Mouse (Mus musculus): Measurements from ENCODE around the gene Filip1.

Filip1 gene

GRCm38 (mm10) chr9:79983244-79983643 lies 29.4 kb downstream of the Filip1 start:
- no peak for DNase-seq (ENCODE audit: low read depth, low spot score)

- DNase-seq (ENCODE audit: low read depth, low spot score), result no peak
These were observed 33.4 kb downstream of the Filip1 start for GRCm38 (mm10) chr9:79979274-79979673.

- DNase-seq (ENCODE audit: low read depth, low spot score), result no peak
These were observed 34.2 kb downstream of the Filip1 start for GRCm38 (mm10) chr9:79978228-79979024.

GRCm38 (mm10) chr9:79977549-79977971 lies 35.1 kb downstream of the Filip1 start:
- no peak for DNase-seq (ENCODE audit: low read depth, low spot score)

- no peak for DNase-seq (ENCODE audit: low read depth, low spot score)
These were observed 35.9 kb downstream of the Filip1 start for GRCm38 (mm10) chr9:79976789-79977188.

- no peak for DNase-seq (ENCODE audit: low read depth, low spot score)
These were observed 37.5 kb downstream of the Filip1 start for GRCm38 (mm10) chr9:79975121-79975520.

GRCm38 (mm10) chr9:79973582-79973981 lies 39.1 kb downstream of the Filip1 start:
- no peak for DNase-seq (ENCODE audit: low read depth, low spot score)

GRCm38 (mm10) chr9:79972705-79973104 lies 39.9 kb downstream of the Filip1 start:
- DNase-seq (ENCODE audit: low read depth, low spot score), result no peak

GRCm38 (mm10) chr9:79971619-79972018 lies 41.0 kb downstream of the Filip1 start:
- DNase-seq (ENCODE audit: low read depth, low spot score), result no peak

- DNase-seq (ENCODE audit: low read depth, low spot score), result no peak
These were observed 42.0 kb downstream of the Filip1 start for GRCm38 (mm10) chr9:79970659-79971118.

GRCm38 (mm10) chr9:79969544-79969943 lies 43.1 kb downstream of the Filip1 start:
- no peak for DNase-seq (ENCODE audit: low read depth, low spot score)

- DNase-seq (ENCODE audit: low read depth, low spot score), result no peak
These were observed 45.8 kb downstream of the Filip1 start for GRCm38 (mm10) chr9:79966711-79967487.

- no peak for DNase-seq (ENCODE audit: low read depth, low spot score)
These were observed 46.9 kb downstream of the Filip1 start for GRCm38 (mm10) chr9:79965600-79966392.

- no peak for DNase-seq (ENCODE audit: low read depth, low spot score)
These were observed 47.6 kb downstream of the Filip1 start for GRCm38 (mm10) chr9:79965003-79965402.

GRCm38 (mm10) chr9:79961630-79962285 lies 50.9 kb downstream of the Filip1 start:
- no peak for DNase-seq (ENCODE audit: low read depth, low spot score)

GRCm38 (mm10) chr9:79960453-79960852 lies 52.2 kb downstream of the Filip1 start:
- no peak for DNase-seq (ENCODE audit: low read depth, low spot score)

GRCm38 (mm10) chr9:79958395-79958794 lies 54.3 kb downstream of the Filip1 start:
- no peak for DNase-seq (ENCODE audit: low read depth, low spot score)

- DNase-seq (ENCODE audit: low read depth, low spot score), result no peak
These were observed 57.7 kb downstream of the Filip1 start for GRCm38 (mm10) chr9:79954944-79955343.

GRCm38 (mm10) chr9:79951984-79952383 lies 60.7 kb downstream of the Filip1 start:
- no peak for DNase-seq (ENCODE audit: low read depth, low spot score)

- no peak for DNase-seq (ENCODE audit: low read depth, low spot score)
These were observed 61.3 kb downstream of the Filip1 start for GRCm38 (mm10) chr9:79951339-79951738.

GRCm38 (mm10) chr9:79950666-79951065 lies 62.0 kb downstream of the Filip1 start:
- no peak for DNase-seq (ENCODE audit: low read depth, low spot score)

Data from mesoderm, embryonic 11.5 days (tissue).